Mouse (Mus musculus): ENCODE data around the gene Plcb1. TPM values are rescaled to one million over a fixed set of nuclear protein-coding genes. Genes with fewer than 3 reads are reported as not detected.

Gene Plcb1
- polyA plus RNA-seq, 1 experiment from 2014 or later = 8.7 TPM

DNA sequence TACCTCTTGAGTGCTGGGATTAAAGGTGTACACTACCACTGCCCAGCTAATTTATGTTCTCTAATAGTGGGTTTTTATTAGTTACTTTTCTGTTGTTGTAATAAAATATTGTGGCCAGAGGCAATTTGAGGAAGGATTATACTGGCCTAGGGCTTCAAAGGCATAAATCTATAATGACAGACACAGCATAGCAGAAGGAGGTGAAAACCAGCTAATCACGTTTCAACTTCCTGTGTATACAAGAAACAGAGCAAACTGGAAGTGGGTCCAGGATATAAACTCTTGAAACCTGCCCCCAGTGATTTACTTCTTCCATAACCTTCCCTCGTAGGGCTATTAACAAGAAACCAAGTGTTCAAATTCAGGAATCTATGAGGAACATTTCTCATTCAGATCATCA is 715.0 kb downstream of the Plcb1 start:
- H3K27ac ChIP-seq (replicated peaks; ENCODE audit: low read depth, low read length) = no peak overlapping the region
- H3K9me3 ChIP-seq (ENCODE audit: control insufficient read depth, low read length) = no peaks in the 10 kb centered on the region
- WGBS = 57% methylated on average over 2 of the region's 2 CpGs
- DNase-seq (ENCODE audit: low spot score) (no peak), ATAC-seq (ENCODE audit: low read depth) (no peak)
- H3K27me3 ChIP-seq (replicated peaks; ENCODE audit: control insufficient read depth, insufficient read depth, low read length) = no peaks in the 10 kb centered on the region
- H3K4me3 ChIP-seq (ENCODE audit: low read depth, low read length) = no peak overlapping the region
- no peak overlapping the region for H3K4me2 ChIP-seq (ENCODE audit: low read depth, low read length)
- H3K9ac ChIP-seq (ENCODE audit: low read depth, low read length) = no peak overlapping the region
- no peaks in the 10 kb centered on the region for H3K4me1 ChIP-seq (ENCODE audit: control insufficient read depth, insufficient read depth, low read length)
- no peaks in the 10 kb centered on the region for H3K36me3 ChIP-seq (ENCODE audit: control insufficient read depth, insufficient read depth, low read length)

GRCm38 (mm10) chr2:135503328-135503997 is 717.6 kb downstream of the Plcb1 start:
- WGBS = 79% methylated on average over 4 of the region's 4 CpGs

GRCm38 (mm10) chr2:135503998-135504354 is 718.1 kb downstream of the Plcb1 start:
- no peaks in the 10 kb centered on the region for H3K36me3 ChIP-seq (ENCODE audit: control insufficient read depth, insufficient read depth, low read length)

More at GRCm38 (mm10) chr2:135503328-135503997, 717.6 kb downstream of the Plcb1 start:
- Histone ChIP-seq H3K27ac (replicated peaks; ENCODE audit: low read depth, low read length) (no peak overlapping the region), H3K4me1 (ENCODE audit: control insufficient read depth, insufficient read depth, low read length) (no peaks in the 10 kb centered on the region), H3K27me3 (replicated peaks; ENCODE audit: control insufficient read depth, insufficient read depth, low read length) (no peaks in the 10 kb centered on the region), H3K4me3 (ENCODE audit: low read depth, low read length) (no peak overlapping the region), H3K36me3 (ENCODE audit: control insufficient read depth, insufficient read depth, low read length) (no peaks in the 10 kb centered on the region), H3K4me2 (ENCODE audit: low read depth, low read length) (no peak overlapping the region), H3K9me3 (ENCODE audit: control insufficient read depth, low read length) (no peaks in the 10 kb centered on the region), H3K9ac (ENCODE audit: low read depth, low read length) (no peak overlapping the region)
- no peak for ATAC-seq (ENCODE audit: low read depth)
- no peak for DNase-seq (ENCODE audit: low spot score)

DNA sequence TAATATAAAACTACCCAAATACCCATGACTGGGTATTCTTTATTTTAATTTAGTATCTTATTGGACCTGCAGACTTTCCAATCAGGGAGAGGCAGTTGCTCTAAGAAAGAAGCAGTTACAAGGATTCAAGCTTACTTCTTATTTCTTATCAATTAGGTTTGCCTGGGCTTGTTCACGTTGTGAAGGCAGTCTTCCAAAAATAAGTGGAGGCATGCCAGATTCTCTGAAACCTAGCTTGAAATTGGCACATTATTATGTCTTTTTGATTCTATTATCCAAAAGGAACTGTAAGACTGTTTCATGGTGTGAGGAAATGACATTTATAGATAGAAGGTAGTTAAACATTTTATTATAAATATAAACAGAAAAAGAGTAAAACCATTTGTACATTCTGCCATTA is 721.2 kb downstream of the Plcb1 start:
- Histone ChIP-seq H3K9me3 (ENCODE audit: control insufficient read depth, low read length) (no peaks in the 10 kb centered on the region), H3K4me1 (ENCODE audit: control insufficient read depth, insufficient read depth, low read length) (no peaks in the 10 kb centered on the region), H3K4me3 (ENCODE audit: low read depth, low read length) (no peak overlapping the region), H3K27me3 (replicated peaks; ENCODE audit: control insufficient read depth, insufficient read depth, low read length) (no peaks in the 10 kb centered on the region), H3K36me3 (ENCODE audit: control insufficient read depth, insufficient read depth, low read length) (no peaks in the 10 kb centered on the region), H3K4me2 (ENCODE audit: low read depth, low read length) (no peak overlapping the region), H3K9ac (ENCODE audit: low read depth, low read length) (no peak overlapping the region), H3K27ac (replicated peaks; ENCODE audit: low read depth, low read length) (no peak overlapping the region)
- DNase-seq (ENCODE audit: low spot score) (no peak), ATAC-seq (ENCODE audit: low read depth) (no peak)
- 61% methylated on average over 1 of the region's 1 CpGs for WGBS

More at GRCm38 (mm10) chr2:135503998-135504354, 718.1 kb downstream of the Plcb1 start:
- Histone ChIP-seq H3K9me3 (ENCODE audit: control insufficient read depth, low read length) (no peaks in the 10 kb centered on the region), H3K27ac (replicated peaks; ENCODE audit: low read depth, low read length) (no peak overlapping the region), H3K4me1 (ENCODE audit: control insufficient read depth, insufficient read depth, low read length) (no peaks in the 10 kb centered on the region), H3K4me2 (ENCODE audit: low read depth, low read length) (no peak overlapping the region), H3K27me3 (replicated peaks; ENCODE audit: control insufficient read depth, insufficient read depth, low read length) (no peaks in the 10 kb centered on the region), H3K4me3 (ENCODE audit: low read depth, low read length) (no peak overlapping the region), H3K9ac (ENCODE audit: low read depth, low read length) (no peak overlapping the region)
- no peak for DNase-seq (ENCODE audit: low spot score)
- ATAC-seq (ENCODE audit: low read depth) = no peak

DNA sequence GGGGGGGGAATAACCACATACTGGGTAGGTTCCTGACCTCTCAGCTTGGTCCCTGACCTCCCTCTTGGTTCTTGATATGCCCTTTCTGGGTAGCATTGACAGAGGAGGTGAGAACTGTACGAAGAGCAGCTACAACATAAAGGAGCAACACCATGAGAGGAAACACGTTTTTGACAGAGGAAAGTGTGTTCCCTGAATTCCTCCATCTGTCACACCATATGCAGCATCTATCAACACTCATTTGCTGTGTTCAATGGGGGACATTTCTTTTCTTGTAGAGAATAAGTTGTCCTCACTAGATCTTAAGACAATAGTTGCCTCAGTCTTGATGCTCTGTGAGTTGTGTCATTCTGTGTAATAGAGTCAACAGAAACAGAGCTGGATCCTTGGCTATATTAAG is 733.1 kb downstream of the Plcb1 start:
- 42% methylated on average over 2 of the region's 2 CpGs for WGBS
- Histone ChIP-seq H3K4me1 (ENCODE audit: control insufficient read depth, insufficient read depth, low read length) (no peaks in the 10 kb centered on the region), H3K4me3 (ENCODE audit: low read depth, low read length) (no peak overlapping the region), H3K9me3 (ENCODE audit: control insufficient read depth, low read length) (no peaks in the 10 kb centered on the region), H3K27ac (replicated peaks; ENCODE audit: low read depth, low read length) (no peak overlapping the region), H3K27me3 (replicated peaks; ENCODE audit: control insufficient read depth, insufficient read depth, low read length) (no peaks in the 10 kb centered on the region), H3K4me2 (ENCODE audit: low read depth, low read length) (no peak overlapping the region), H3K36me3 (ENCODE audit: control insufficient read depth, insufficient read depth, low read length) (no peaks in the 10 kb centered on the region), H3K9ac (ENCODE audit: low read depth, low read length) (no peak overlapping the region)
- DNase-seq (ENCODE audit: low spot score) = no peak
- no peak for ATAC-seq (ENCODE audit: low read depth)

Other genes with a start within 250 kb of the Plcb1 start
- gene Hao1, start 231.7 kb upstream of the Plcb1 start, polyA plus RNA-seq (2014; fragmentation: Nextera tagmentation; extraction: Ambion mirVana) = 0.09 TPM in 1 of 2 replicates, not detected in the other
- 22.0 and 22.4 TPM in 2 replicates for gene Tmx4, start 141.9 kb upstream of the Plcb1 start, polyA plus RNA-seq (2014; fragmentation: Nextera tagmentation; extraction: Ambion mirVana)

All from embryonic facial prominence, embryonic 14.5 days (tissue).